In the genomic region with DNA sequence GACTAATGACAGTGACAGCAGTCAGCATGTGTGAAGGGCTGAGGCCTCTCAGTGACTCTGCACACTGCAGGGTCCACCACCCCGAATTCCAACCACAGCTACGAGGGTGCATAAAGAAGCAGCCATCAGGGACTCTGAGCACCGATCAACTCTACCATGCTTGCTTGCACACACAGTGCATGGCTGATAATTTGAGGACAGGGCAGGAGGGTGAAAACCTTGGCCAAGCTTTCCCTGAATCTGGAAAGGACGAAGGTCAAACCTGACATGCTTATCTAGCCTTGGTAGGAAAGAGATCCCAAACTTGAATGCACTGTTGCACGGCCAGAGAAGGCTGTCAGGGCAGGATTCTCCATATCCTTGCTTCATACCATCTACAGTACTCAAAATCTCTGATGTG, we compare ENCODE assay signal across 27 mouse cellular contexts. TPM values are rescaled to one million over a fixed set of nuclear protein-coding genes. Genes with fewer than 3 reads are reported as not detected.
"Had no signal": no experiment of that assay in that cellular context is flagged by ENCODE, and none has a peak within 500 bp of the region (broad histone marks: within the 10 kb centered on the region; RNA-seq: fewer than 3 reads in every experiment).

No protein-coding gene starts in this region.

- H3K4me3 ChIP-seq: layer of hippocampus, adult 2 months; limb, embryonic 10.5 days; limb, embryonic 13.5 days; liver, embryonic 13.5 days; midbrain, embryonic 12.5 days; midbrain, embryonic 15.5 days; neural tube, embryonic 12.5 days; neural tube, embryonic 15.5 days had no signal

- H3K4me2 ChIP-seq: limb, embryonic 13.5 days; liver, embryonic 13.5 days; lung, embryonic 14.5 days; midbrain, embryonic 12.5 days; midbrain, embryonic 15.5 days; neural tube, embryonic 12.5 days; neural tube, embryonic 15.5 days had no signal

- DNase-seq: kidney, adult 18-20 months; layer of hippocampus, adult 9-11 months; liver; liver, embryonic 13.5 days; lung, embryonic 14.5 days; thymus, postnatal 25 days had no signal

- ATAC-seq: lung, postnatal 0 days; midbrain, embryonic 15.5 days had no signal

- H3K9ac ChIP-seq: limb, embryonic 13.5 days; liver, embryonic 13.5 days; lung, embryonic 14.5 days; midbrain, embryonic 12.5 days; midbrain, embryonic 15.5 days; neural tube, embryonic 12.5 days; neural tube, embryonic 15.5 days had no signal

- H3K27me3 ChIP-seq: limb, embryonic 13.5 days; liver, embryonic 13.5 days; midbrain, embryonic 12.5 days; midbrain, embryonic 15.5 days; neural tube, embryonic 12.5 days; neural tube, embryonic 15.5 days had no signal

- H3K27ac ChIP-seq: layer of hippocampus, adult 2 months; limb, embryonic 10.5 days; limb, embryonic 13.5 days; liver, embryonic 13.5 days; macrophage; midbrain, embryonic 12.5 days; midbrain, embryonic 15.5 days; neural tube, embryonic 12.5 days; neural tube, embryonic 15.5 days had no signal

- H3K4me1 ChIP-seq: limb, embryonic 10.5 days; limb, embryonic 13.5 days; liver, embryonic 13.5 days; midbrain, embryonic 12.5 days; midbrain, embryonic 15.5 days; neural tube, embryonic 12.5 days; neural tube, embryonic 15.5 days had no signal

- H3K9me3 ChIP-seq: limb, embryonic 10.5 days; limb, embryonic 13.5 days; liver, embryonic 13.5 days; midbrain, embryonic 12.5 days; midbrain, embryonic 15.5 days; neural tube, embryonic 12.5 days; neural tube, embryonic 15.5 days had no signal

- H3K36me3 ChIP-seq: limb, embryonic 10.5 days; limb, embryonic 13.5 days; liver, embryonic 13.5 days; midbrain, embryonic 12.5 days; midbrain, embryonic 15.5 days; neural tube, embryonic 12.5 days; neural tube, embryonic 15.5 days had no signal

RNA-seq across cellular contexts. Expression of a gene that starts 21.5 kb away (rescaled TPM):
- total RNA-seq: layer of hippocampus, adult 2 months; layer of hippocampus, postnatal 25 days; left cerebral cortex, adult 18-20 months; left cerebral cortex, postnatal 25 days; megakaryocyte, adult 5-6 weeks had no signal
- polyA plus RNA-seq: kidney, embryonic 16.5 days; large intestine, adult 2 months; limb, embryonic 10.5 days; limb, embryonic 13.5 days; liver, embryonic 13.5 days; liver, embryonic 16.5 days; lung, embryonic 14.5 days; lung, postnatal 0 days; macrophage; midbrain, embryonic 12.5 days; midbrain, embryonic 15.5 days; neural tube, embryonic 12.5 days; neural tube, embryonic 15.5 days; small intestine, adult 2 months; stomach, embryonic 16.5 days; testis, adult 2 months; thymus, postnatal 0 days had no signal

RNA-seq across cellular contexts. Expression of a gene that starts 23.5 kb away (rescaled TPM):
- total RNA-seq: layer of hippocampus, adult 2 months; layer of hippocampus, postnatal 25 days; left cerebral cortex, adult 18-20 months; left cerebral cortex, postnatal 25 days; megakaryocyte, adult 5-6 weeks had no signal
- polyA plus RNA-seq: kidney, embryonic 16.5 days; limb, embryonic 10.5 days; limb, embryonic 13.5 days; liver, embryonic 13.5 days; liver, embryonic 16.5 days; lung, embryonic 14.5 days; lung, postnatal 0 days; macrophage; midbrain, embryonic 12.5 days; midbrain, embryonic 15.5 days; neural tube, embryonic 12.5 days; neural tube, embryonic 15.5 days; spleen, adult 2 months; stomach, embryonic 16.5 days; testis, adult 2 months had no signal

RNA-seq across cellular contexts. Expression of a gene that starts 33.4 kb away (rescaled TPM):
- total RNA-seq: layer of hippocampus, adult 2 months; layer of hippocampus, postnatal 25 days; left cerebral cortex, adult 18-20 months; left cerebral cortex, postnatal 25 days; megakaryocyte, adult 5-6 weeks had no signal
- polyA plus RNA-seq: kidney, embryonic 16.5 days; large intestine, adult 2 months; limb, embryonic 10.5 days; limb, embryonic 13.5 days; liver, embryonic 13.5 days; liver, embryonic 16.5 days; lung, embryonic 14.5 days; lung, postnatal 0 days; macrophage; midbrain, embryonic 12.5 days; midbrain, embryonic 15.5 days; neural tube, embryonic 12.5 days; neural tube, embryonic 15.5 days; small intestine, adult 2 months; spleen, adult 2 months; stomach, embryonic 16.5 days; testis, adult 2 months; thymus, postnatal 0 days had no signal
